Mouse (Mus musculus) common myeloid progenitor, adult 5-6 weeks (primary cell): ENCODE data around the gene Sec61g. TPM values are rescaled to one million over a fixed set of nuclear protein-coding genes. Genes with fewer than 3 reads are reported as not detected.

Source experiments
- total RNA-seq: library from RNA; stranded (forward); fragments of 200-1000, 187-1606 nt; gene quantifications from 2 replicates; pipeline ENCODE4 v1.2.3, GENCODE M21; 2017

Gene Sec61g
- total RNA-seq, 1 experiment from 2014 or later = 10.7 TPM

Other genes with a start within 250 kb of the Sec61g start
- not detected in 2 replicates for gene Egfr, start 243.7 kb upstream of the Sec61g start, total RNA-seq